Mouse (Mus musculus): Measurements from ENCODE around the gene Plxna1. TPM values are rescaled to one million over a fixed set of nuclear protein-coding genes. Genes with fewer than 3 reads are reported as not detected.

Gene Plxna1
- total and polyA plus RNA-seq, 3 experiments, result 7.2 to 25.8 TPM; not detected in 1

- H3K4me1 ChIP-seq (ENCODE audit: control insufficient read depth in 1 of 2, insufficient read depth in 2 of 2, low read length in 2 of 2), result no peaks in the 10 kb centered on the region
- no peak for DNase-seq (ENCODE audit: low read depth, low spot score)
- no peak overlapping the region for H3K27ac ChIP-seq (ENCODE audit: control insufficient read depth, low read depth, low read length)
Observed at GRCm38 (mm10) chr6:89350037-89350515, 12.3 kb downstream of the Plxna1 start.

GRCm38 (mm10) chr6:89348363-89348762, 14.1 kb downstream of the Plxna1 start:
- no peak overlapping the region for H3K4me3 ChIP-seq (ENCODE audit: control insufficient read depth in 1 of 2, insufficient read depth in 1 of 2, low read depth in 2 of 2, low read length in 2 of 2)
- H3K36me3 ChIP-seq (ENCODE audit: control insufficient read depth in 1 of 2, insufficient read depth in 2 of 2, low read length in 2 of 2), result no peaks in the 10 kb centered on the region; a peak in 1 of 4 replicates
- no peaks in the 10 kb centered on the region for H3K27me3 ChIP-seq (ENCODE audit: control insufficient read depth in 1 of 2, insufficient read depth in 2 of 2, low read length in 2 of 2)
- no peak overlapping the region for H3K9ac ChIP-seq (ENCODE audit: control insufficient read depth, low read depth, low read length, poor library complexity, severe bottlenecking)
- no peak overlapping the region for H3K27ac ChIP-seq (ENCODE audit: control insufficient read depth, low read depth, low read length)
- H3K79me2 ChIP-seq (ENCODE audit: control insufficient read depth, insufficient read depth, low read length, poor library complexity), result no peaks in the 10 kb centered on the region
- no peaks in the 10 kb centered on the region for H3K4me1 ChIP-seq (ENCODE audit: control insufficient read depth in 1 of 2, insufficient read depth in 2 of 2, low read length in 2 of 2)
- no peak for DNase-seq (ENCODE audit: low read depth, low spot score)
- TF ChIP-seq ZMIZ1 (IDR thresholded peaks at IDR 0.05; ENCODE audit: low read depth, low read length) (no peak), SIN3A (IDR thresholded peaks at IDR 0.05; ENCODE audit: low read length) (no peak), HCFC1 (IDR thresholded peaks at IDR 0.05; ENCODE audit: low read depth, low read length) (no peak), TCF12 (IDR thresholded peaks at IDR 0.05; ENCODE audit: low read depth, low read length) (no peak), MEF2A (IDR thresholded peaks at IDR 0.05; ENCODE audit: extremely low read depth, insufficient replicate concordance, low read depth, low read length, poor library complexity, severe bottlenecking) (no peak), NELFE (IDR thresholded peaks at IDR 0.05; ENCODE audit: low read depth, low read length) (no peak), GATA1 (IDR thresholded peaks at IDR 0.05; ENCODE audit: low read depth, low read length) (no peak), POLR2A (IDR thresholded peaks at IDR 0.05; ENCODE audit: control insufficient read depth in 1 of 2, insufficient read depth in 1 of 2, low read depth in 1 of 2, low read length in 2 of 2, poor library complexity in 1 of 2) (no peak), ELF1 (IDR thresholded peaks at IDR 0.05; ENCODE audit: low read depth, low read length) (no peak), BHLHE40 (IDR thresholded peaks at IDR 0.05; ENCODE audit: borderline replicate concordance, low read depth, low read length) (no peak), GABPA (IDR thresholded peaks at IDR 0.05; ENCODE audit: low read depth, low read length) (no peak), ZKSCAN1 (IDR thresholded peaks at IDR 0.05; ENCODE audit: low read depth, low read length) (no peak), JUND (IDR thresholded peaks at IDR 0.05; ENCODE audit: low read depth, low read length) (no peak), POLR2AphosphoS5 (IDR thresholded peaks at IDR 0.05; ENCODE audit: borderline replicate concordance, low read depth, low read length) (no peak), MXI1 (IDR thresholded peaks at IDR 0.05; ENCODE audit: low read depth, low read length) (no peak), UBTF (IDR thresholded peaks at IDR 0.05; ENCODE audit: borderline replicate concordance, insufficient read depth, low read depth, low read length) (no peak), MAFK (IDR thresholded peaks at IDR 0.05; ENCODE audit: borderline replicate concordance, low read depth, low read length) (no peak)
- H3K9me3 ChIP-seq (replicated peaks; ENCODE audit: insufficient read depth, low read length), result no peaks in the 10 kb centered on the region

More at GRCm38 (mm10) chr6:89350037-89350515, 12.3 kb downstream of the Plxna1 start:
- Histone ChIP-seq H3K9me3 (replicated peaks; ENCODE audit: insufficient read depth, low read length) (no peaks in the 10 kb centered on the region), H3K79me2 (ENCODE audit: control insufficient read depth, insufficient read depth, low read length, poor library complexity) (no peaks in the 10 kb centered on the region), H3K27me3 (ENCODE audit: control insufficient read depth in 1 of 2, insufficient read depth in 2 of 2, low read length in 2 of 2) (no peaks in the 10 kb centered on the region), H3K4me3 (ENCODE audit: control insufficient read depth in 1 of 2, insufficient read depth in 1 of 2, low read depth in 2 of 2, low read length in 2 of 2) (no peak overlapping the region), H3K36me3 (ENCODE audit: control insufficient read depth in 1 of 2, insufficient read depth in 2 of 2, low read length in 2 of 2) (no peaks in the 10 kb centered on the region; a peak in 1 of 4 replicates), H3K9ac (ENCODE audit: control insufficient read depth, low read depth, low read length, poor library complexity, severe bottlenecking) (no peak overlapping the region)
- TF ChIP-seq MYC (IDR thresholded peaks at IDR 0.05; ENCODE audit: low read depth, low read length), result no peak
- no peak for TF ChIP-seq UBTF (IDR thresholded peaks at IDR 0.05; ENCODE audit: borderline replicate concordance, insufficient read depth, low read depth, low read length)
- TF ChIP-seq SIN3A (IDR thresholded peaks at IDR 0.05; ENCODE audit: low read length), result no peak
- TF ChIP-seq NELFE (IDR thresholded peaks at IDR 0.05; ENCODE audit: low read depth, low read length), result no peak
- TF ChIP-seq MAFK (IDR thresholded peaks at IDR 0.05; ENCODE audit: borderline replicate concordance, low read depth, low read length), result no peak
- no peak for TF ChIP-seq MAZ (IDR thresholded peaks at IDR 0.05; ENCODE audit: low read depth, low read length)
- no peak for TF ChIP-seq RAD21 (IDR thresholded peaks at IDR 0.05; ENCODE audit: low read depth, low read length)
- TF ChIP-seq ETS1 (IDR thresholded peaks at IDR 0.05; ENCODE audit: low read depth, low read length), result no peak
- TF ChIP-seq TCF12 (IDR thresholded peaks at IDR 0.05; ENCODE audit: low read depth, low read length), result no peak

Measured in MEL (cell line).